Mouse (Mus musculus) lung, postnatal 36 days (tissue): ENCODE data around the gene Gm9918.

Experiments
- DNase-seq: peaks from one replicate; pipeline ENCODE4 v3.0.0; 2022; ENCODE audit warnings: mixed read lengths

Gm9918 gene

DNA sequence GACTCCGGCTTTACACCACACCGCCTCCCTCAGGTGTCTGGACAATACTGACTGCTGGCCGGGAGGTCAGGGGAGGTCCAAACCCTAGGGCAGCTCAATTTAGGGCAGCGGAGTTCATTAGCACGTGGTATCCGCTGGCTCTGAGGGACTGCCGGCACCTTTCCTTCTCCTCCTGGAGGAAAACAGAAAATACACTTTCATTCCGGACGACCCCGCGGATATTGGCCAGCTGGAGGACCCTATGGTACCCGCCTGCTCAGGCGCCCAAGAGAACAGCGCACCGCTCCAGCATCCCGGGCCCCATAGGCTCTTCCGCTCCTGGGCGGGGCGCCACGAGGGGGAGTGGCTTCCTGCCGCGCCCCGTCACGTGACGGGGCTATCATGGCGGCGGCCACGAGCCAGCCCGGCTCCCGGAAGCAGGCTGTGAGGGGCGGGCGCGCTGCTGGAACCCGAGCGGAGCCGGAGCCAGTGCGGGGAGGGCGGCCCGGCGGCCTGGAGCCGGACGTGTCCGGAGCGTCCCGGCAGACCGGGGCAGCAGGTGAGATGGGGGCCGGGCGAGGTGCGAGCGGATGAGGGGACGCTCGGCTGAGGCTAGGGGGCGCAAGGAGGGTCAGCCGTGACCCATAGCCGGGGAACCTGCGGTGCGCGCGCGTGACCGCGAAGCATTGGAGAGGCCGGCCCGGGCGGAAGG, 8.9 kb downstream of the Gm9918 start, which contains the start of gene Mfsd5:
Gene Mfsd5 (plus strand): TSS at position 363 of the 691 bp plus-strand sequence.
- DNase-seq = peak; percentile 89

- DNase-seq = no peak
These were observed 9.6 kb downstream of the Gm9918 start for GRCm38 (mm10) chr15:102279783-102280520.

GRCm38 (mm10) chr15:102280623-102281022, 10.3 kb downstream of the Gm9918 start:
- no peak for DNase-seq

- no peak for DNase-seq
These were observed 12.3 kb downstream of the Gm9918 start for GRCm38 (mm10) chr15:102282463-102283292.

DNA sequence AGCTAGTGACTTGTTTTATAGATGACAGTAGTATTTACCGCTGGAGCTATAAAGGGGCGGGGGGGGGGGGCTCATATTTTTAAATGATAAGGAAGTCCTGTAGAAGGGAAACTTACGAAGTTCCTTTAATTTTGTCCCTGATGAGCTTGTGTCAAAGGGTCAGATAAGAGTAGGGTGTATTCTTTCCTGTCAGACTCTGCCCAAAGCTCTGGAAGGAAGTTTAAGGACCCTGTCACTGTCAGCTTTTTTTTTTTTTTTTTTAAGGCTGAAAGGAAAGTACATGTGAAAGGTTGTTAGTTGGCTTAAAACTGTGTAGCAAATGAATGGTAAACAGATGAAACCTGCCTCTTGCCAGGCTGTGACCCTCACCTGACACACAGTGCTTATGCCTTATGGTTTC, 13.3 kb downstream of the Gm9918 start:
- no peak for DNase-seq

- peak; percentile 73 for DNase-seq
These were observed 17.0 kb downstream of the Gm9918 start for GRCm38 (mm10) chr15:102287395-102287794.

- DNase-seq = peak; percentile 98
These were observed 25.4 kb downstream of the Gm9918 start, which contains the start of gene Espl1 for GRCm38 (mm10) chr15:102295633-102296367. Espl1 (plus strand) TSS chr15:102296266.

- no peak for DNase-seq
These were observed 26.1 kb downstream of the Gm9918 start for GRCm38 (mm10) chr15:102296368-102297006.

DNA sequence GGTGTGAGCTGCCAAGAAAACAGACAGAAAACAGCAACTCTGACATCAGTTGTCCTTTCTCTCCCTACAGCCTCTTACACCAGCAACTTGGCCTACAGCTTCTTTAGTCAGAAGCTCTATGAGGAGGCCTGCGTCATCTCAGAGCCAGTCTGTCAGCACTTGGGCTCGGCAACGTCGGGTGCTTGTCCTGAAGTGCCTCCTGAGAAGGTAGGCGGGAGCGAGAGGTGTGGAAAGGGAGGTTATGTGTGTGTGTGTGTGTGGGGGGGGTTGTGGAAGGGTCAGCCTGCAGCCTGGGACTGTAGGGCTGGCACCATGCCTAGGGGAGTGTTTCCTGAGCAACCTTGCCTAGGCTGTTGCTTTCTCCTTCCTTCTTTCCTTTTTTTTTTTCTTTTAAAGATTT, 32.2 kb downstream of the Gm9918 start:
- DNase-seq = peak; percentile 82

- DNase-seq = no peak
These were observed 38.4 kb downstream of the Gm9918 start for GRCm38 (mm10) chr15:102308717-102309116.

DNA sequence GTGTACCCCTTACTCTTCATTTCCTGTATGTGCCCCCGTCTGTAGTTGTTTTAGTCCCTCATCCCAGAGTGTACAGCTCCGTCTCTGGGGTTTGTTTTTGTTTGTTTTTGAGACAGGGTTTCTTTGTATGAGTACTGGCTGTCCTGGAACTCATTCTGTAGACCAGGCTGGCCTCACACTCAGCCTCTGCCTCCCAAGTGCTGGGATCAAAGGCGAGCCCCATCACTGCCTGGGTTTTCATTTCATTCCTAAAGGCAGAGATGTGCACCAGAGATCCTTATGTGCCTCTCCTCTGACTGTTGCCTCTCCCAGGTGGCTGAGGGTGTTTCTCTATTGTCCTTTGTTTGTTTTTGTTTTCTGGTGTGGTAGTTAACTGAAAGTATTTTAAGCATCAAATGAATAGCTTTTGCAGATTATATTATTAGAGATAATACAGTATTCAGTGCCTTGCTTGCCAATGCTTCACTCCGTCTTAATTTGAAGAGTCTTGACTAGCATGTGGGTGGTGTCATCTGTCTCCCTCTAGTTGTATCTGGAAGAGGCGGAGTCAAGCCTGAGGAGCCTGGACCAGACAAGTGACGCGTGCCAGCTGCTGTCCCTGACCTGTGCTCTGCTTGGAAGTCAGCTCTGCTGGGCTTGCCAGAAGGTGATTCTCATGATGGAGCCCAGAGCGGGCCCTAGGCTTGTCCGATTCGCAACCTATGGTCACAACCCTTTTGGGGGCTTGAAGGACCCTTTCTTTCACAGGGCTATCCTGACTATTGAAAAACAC, 39.9 kb downstream of the Gm9918 start:
- DNase-seq = peak; percentile 81

DNA sequence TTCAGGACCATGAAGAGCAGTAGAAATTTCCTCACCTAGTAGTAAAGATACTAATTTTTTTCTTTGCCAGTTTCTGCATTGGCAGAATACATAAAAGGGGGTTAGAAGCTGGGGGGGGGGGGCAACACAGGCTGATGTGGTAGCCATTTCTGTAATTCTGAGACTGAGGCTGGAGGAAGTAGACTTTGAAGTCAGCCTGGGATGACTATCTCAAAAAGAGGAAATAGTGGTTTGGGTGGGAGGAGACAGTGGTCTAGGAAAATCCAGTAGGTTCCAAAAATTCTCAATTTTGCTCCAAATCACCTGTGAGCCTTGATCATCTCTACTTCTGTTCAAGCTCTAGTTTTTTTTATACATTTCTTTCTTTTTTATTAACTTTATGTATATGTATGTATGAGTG, 41.1 kb downstream of the Gm9918 start:
- DNase-seq = no peak

DNA sequence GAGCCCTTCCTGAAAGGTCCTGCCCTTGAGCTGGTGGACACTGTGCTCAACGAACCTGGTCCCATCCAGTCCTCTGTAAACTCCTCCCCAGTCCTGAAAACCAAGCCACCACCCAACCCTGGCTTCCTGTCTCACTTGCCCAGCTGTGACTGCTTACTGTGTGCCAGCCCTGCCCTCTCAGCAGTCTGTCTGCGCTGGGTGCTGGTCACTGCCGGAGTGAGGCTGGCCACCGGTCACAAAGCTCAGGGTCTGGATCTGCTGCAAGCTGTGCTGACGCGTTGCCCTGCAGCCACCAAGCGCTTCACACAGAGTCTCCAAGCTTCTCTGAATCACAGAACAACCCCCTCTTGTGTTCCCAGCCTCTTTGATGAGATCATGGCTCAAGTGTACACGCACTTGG, 44.9 kb downstream of the Gm9918 start:
- DNase-seq = peak; percentile 32

- peak; percentile 91 for DNase-seq
These were observed 45.9 kb downstream of the Gm9918 start for GRCm38 (mm10) chr15:102316263-102316662.
